Mouse (Mus musculus) gonadal fat pad, adult 2 months (tissue): ENCODE results near the gene Nceh1. TPM values are rescaled to one million over a fixed set of nuclear protein-coding genes. Genes with fewer than 3 reads are reported as not detected.
"Not testable (repeated sequence)": the region's sequence is repeated elsewhere in the genome, so short reads cannot be mapped to it uniquely, and the experiment has no call there.

Source experiments
- DNase-seq: peaks from one replicate; pipeline ENCODE4 v3.0.0-alpha.2; 2012; ENCODE audit warnings: low read depth
- polyA plus RNA-seq: library from polyadenylated mRNA; depleted of rRNA; stranded (reverse); fragments of >200 nt; gene quantifications from 2 replicates; pipeline ENCODE4 v1.2.3, GENCODE M21; 2012

Gene Nceh1
- polyA plus RNA-seq, 1 experiment, result 8.8 TPM

DNA sequence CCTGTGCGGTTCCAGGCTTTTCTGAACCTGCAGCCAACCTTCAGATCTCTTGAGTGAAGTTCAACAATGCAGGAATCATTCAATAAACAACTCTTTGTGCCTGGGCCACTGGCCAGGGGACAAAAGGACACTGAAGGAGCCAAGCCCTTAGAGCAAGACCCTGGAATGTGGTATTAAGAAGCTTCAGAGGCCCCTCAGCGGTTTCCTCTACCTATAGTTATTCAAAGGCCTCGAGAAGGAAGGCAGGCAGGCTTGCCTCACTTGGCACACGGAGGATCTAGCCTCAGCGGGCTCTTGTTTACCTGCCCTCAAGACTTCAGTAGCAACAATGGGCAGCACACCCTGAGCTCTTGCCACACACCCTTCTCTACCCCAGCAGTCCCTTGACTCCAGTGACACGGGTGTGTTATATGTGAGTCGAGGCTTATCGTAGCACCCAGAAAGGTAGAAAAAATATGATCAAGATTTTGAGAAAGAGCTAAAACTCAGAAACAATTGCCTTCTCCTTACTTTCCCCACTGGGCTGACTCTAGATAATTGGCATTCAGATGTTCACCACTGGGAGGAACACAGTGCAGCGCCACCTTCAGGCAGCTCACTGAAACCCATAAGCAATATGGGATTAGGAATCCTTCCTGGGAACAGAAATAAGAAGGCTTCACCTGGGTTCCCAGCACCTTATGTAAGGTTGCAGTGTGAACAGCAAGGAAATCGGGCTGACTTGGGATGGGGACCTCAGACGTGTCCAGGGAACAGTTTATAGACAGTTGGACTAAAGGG is 46.0 kb downstream of the Nceh1 start:
- DNase-seq, result no peak

GRCm38 (mm10) chr3:27233361-27233760 is 50.6 kb downstream of the Nceh1 start:
- DNase-seq, result no peak

GRCm38 (mm10) chr3:27233841-27234240 is 51.1 kb downstream of the Nceh1 start:
- no peak for DNase-seq

DNA sequence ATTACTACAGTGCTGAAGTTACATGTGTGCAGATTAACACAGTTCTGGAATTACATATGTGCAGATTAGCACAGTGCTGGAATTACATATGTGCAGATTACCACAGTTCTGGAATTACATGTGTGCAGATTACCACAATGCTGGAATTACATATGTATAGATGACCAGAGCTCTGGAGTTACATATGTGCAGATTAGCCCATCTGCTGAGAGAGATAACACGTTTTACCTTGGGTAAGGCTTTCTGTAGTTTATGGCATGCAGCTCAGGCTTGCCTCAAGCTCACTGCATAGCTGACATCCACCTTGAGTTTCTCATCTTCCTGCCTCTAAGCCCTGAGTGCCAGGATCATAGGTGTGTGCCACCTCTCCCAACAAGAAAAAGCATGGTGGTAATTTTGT is 52.2 kb downstream of the Nceh1 start:
- DNase-seq, result no peak

GRCm38 (mm10) chr3:27237226-27237625 is 54.5 kb downstream of the Nceh1 start:
- DNase-seq, result no peak

DNA sequence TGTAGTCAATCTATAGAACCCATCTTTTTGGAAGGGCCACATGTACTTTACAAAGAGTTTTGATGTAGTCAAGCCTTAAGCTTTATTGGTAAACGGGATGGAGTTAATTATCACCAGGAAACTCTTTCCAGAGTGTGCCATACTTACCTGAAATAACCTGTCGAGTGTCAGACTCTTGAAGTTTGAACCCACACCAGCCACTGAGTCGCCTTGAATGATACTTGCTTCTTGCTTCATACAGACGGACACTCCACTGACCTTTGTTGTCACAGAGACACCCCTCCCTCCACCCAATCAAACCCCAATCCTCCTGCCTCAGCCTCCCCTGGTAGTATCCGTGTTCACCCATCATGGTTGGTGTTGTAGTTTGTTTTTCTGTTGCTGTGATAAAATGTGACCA is 55.8 kb downstream of the Nceh1 start:
- DNase-seq, result no peak

DNA sequence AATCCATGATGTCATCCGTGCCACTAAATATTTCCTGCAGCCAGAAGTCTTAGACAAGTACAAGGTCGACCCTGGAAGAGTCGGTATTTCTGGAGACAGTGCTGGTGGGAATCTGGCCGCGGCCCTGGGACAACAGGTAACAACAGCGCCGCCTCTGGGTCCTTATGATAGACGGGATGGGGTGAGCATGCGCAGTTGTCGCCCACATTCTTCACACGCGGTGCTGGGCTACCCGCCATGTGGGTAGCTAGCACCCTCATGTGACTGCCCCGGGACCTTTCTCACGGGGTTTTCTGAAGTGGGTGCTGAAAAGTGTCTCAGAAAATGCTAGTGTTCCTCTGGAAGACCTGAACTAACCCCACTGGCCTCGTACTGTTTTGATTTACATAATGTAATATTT is 56.8 kb downstream of the Nceh1 start:
- no peak for DNase-seq

DNA sequence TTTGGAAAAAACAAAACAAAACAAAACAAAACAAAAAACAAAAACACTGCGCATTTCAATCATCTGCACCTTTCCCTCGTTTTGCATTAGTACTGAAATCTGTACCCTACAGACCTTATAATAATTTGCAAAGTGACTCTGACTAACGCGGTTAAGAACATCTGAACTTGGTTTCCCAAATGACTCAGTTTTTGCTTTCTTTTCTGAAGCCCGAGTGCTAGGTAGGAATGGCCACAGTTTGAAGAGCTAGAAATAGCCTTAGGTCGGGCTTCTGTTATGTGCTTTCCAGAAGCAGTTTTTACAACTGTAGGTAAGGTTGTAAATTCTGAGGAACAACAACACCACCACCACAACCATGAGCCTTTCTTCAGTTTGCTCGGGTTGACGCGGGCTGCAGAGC is 59.1 kb downstream of the Nceh1 start:
- DNase-seq, result no peak

- DNase-seq, result no peak
Observed at GRCm38 (mm10) chr3:27246166-27246565, 63.4 kb downstream of the Nceh1 start.

DNA sequence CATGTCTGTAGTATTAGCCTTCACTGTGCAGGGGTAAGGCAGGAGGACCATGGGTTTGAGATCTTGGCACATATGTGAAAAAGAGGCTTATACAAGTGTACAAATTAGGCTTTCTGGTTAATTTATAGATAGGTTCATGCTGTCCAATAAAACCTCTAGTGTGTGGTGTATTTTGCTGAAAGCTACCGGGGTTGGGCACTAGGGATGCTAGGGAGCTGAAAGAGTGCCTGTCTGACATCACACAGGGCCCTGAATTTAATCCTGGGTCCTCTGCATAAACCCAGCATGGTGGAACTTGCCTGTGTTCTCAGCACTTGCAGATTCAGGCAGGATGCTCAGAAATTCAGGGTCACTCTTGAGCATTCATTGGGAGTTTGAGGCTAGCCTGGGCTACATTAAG is 65.0 kb downstream of the Nceh1 start:
- no peak for DNase-seq

DNA sequence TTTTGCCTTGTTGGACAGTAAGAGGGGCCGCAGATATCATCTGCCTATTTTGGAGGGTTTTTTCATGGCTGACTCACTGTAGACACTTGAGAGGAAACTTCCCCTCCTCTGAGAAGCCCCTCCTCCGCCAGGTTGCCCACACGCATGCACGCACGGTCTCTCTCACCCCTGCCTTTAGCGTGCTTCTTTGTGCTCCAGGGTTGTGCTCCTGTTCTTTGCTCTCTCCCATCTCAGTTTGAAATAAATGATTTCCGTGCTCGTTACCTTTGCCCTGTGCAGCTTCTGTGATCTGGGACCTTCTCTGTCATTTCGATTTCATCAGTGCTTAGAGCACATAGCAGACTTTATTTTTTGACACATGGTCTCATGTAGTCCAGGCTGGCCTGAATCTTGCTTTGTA is 66.3 kb downstream of the Nceh1 start:
- no peak for DNase-seq

DNA sequence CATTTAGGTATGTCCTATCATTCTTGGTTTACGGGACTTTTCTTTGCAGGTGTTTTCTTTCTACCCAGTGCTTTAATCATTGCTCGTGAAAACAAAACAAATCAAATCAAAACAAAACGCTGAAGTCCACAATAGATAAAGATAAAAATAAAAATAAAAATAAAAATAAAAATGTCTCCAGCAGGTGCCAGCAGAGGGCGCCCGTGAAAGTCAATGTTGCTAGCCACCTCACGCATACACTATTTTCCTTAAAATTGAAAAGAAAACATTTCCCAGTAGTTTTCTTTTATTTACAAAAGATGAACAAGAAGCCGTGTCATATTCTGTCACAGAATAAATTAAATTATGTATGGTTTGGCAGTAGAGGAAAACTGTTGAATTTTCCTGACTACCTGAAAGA is 68.2 kb downstream of the Nceh1 start:
- no peak for DNase-seq

GRCm38 (mm10) chr3:27258461-27258860 is 75.7 kb downstream of the Nceh1 start:
- no peak for DNase-seq

GRCm38 (mm10) chr3:27260393-27260792 is 77.6 kb downstream of the Nceh1 start:
- no peak for DNase-seq

DNA sequence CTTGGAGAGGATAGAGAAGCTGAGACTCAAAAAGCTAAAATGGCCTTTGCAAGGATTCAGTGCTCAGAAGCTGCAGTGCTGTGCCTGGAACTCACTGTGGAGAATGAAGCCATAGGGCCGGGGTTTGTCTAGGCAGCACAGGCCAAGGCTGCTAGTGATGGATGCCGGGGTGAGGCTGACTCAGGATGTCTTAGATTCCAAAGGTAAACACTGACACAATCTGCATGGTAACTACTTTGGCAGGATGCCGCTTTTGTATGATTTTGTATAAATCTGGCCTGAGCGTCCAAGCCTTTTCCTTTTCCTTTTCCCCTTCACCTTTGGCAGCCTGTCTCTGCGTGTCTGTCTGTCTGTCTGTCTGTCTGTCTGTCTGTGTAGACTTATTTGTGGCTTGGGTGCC is 84.6 kb downstream of the Nceh1 start:
- no peak for DNase-seq

DNA sequence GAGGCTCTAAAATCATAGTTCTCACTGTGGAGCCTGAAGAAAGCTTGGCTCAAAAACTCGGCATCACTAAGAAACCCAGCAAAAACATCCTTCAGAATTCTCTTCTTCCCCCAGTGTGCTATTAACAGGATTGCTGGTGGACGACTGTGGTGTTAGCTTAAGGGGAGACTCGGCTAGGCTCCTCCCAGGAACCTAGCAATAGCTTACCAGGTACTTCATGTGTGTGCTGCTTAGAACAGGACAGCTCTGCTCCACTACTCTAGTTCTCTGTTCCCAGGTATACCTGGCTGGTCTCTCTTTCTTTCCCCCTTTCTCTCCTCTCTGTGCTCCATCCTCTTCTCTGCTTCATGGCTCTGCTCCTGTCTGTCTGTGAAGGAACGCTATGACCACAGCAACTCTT is 85.1 kb downstream of the Nceh1 start:
- no peak for DNase-seq

GRCm38 (mm10) chr3:27269151-27269550 is 86.4 kb downstream of the Nceh1 start:
- DNase-seq, result no peak

- DNase-seq, result peak; percentile 75
Observed at GRCm38 (mm10) chr3:27270160-27270962, 87.6 kb downstream of the Nceh1 start.

- DNase-seq, result no peak
Observed at GRCm38 (mm10) chr3:27272926-27273745, 90.4 kb downstream of the Nceh1 start.

DNA sequence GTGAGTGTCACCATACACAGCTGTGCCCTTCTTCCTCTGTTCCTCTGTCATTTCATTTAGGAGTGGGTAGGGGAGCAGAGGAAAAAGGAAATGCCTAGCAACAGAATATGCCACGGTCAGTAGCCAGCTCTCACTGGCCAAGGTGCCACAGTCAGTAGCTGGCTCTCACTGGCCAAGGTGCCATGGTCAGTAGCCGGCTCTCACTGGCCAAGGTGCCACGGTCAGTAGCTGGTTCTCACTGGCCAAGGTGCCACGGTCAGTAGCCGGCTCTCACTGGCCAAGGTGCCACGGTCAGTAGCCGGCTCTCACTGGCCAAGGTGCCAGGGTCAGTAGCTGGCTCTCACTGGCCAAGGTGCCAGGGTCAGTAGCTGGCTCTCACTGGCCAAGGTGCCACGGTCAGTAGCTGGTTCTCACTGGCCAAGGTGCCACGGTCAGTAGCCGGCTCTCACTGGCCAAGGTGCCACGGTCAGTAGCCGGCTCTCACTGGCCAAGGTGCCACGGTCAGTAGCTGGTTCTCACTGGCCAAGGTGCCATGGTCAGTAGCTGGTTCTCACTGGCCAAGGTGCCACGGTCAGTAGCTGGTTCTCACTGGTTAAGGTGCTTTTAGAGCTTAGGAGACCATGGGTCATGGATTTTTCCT is 96.6 kb downstream of the Nceh1 start:
- not testable (repeated sequence) for DNase-seq

- DNase-seq, result no peak
Observed at GRCm38 (mm10) chr3:27280280-27280749, 97.5 kb downstream of the Nceh1 start.
